Mouse (Mus musculus) kidney, postnatal 0 days (tissue): ENCODE data around the gene Mcm8. TPM values are rescaled to one million over a fixed set of nuclear protein-coding genes. Genes with fewer than 3 reads are reported as not detected.
A peak's percentile ranks its signal among the peaks of the same experiment; 100 is the strongest.

Source experiments
- ATAC-seq: fragments of 200-750 bp; cut with Nextera tagmentation; replicated peaks from 2 replicates; pipeline ENCODE4 v1.8.0; 2017; ENCODE audit warnings: low read depth, moderate number of reproducible peaks, moderate TSS enrichment, moderate library complexity; ENCODE audit not compliant: low FRiP score
- DNase-seq: peaks from one replicate; pipeline ENCODE4 v3.0.0-alpha.2; 2016; ENCODE audit warnings: low spot score
- H3K27ac ChIP-seq: fragments of 300-500 bp; sonication (generic); 2 replicates; pipeline ENCODE4 v1.5.1; 2014; ENCODE audit warnings: mild to moderate bottlenecking
- H3K27me3 ChIP-seq: fragments of 300-500 bp; sonication (generic); 2 replicates; pipeline ENCODE4 v1.6.1; 2014; ENCODE audit warnings: low read length, mixed read lengths; ENCODE audit not compliant: insufficient read depth
- H3K36me3 ChIP-seq: fragments of 300-500 bp; sonication (generic); 2 replicates; pipeline ENCODE4 v1.6.1; 2014; ENCODE audit warnings: low read length, mixed read lengths; ENCODE audit not compliant: insufficient read depth
- H3K4me1 ChIP-seq: fragments of 300-500 bp; sonication (generic); replicated peaks from 2 replicates; pipeline ENCODE4 v1.6.1; 2014; ENCODE audit warnings: antibody characterized with exemption, low read length, mixed read lengths; ENCODE audit not compliant: insufficient read depth
- H3K4me2 ChIP-seq: fragments of 300-500 bp; sonication (generic); 2 replicates; pipeline ENCODE4 v1.6.1; 2014; ENCODE audit warnings: mild to moderate bottlenecking, low read length, moderate library complexity, mixed read lengths
- H3K4me3 ChIP-seq: fragments of 300-500 bp; sonication (generic); replicated peaks from 2 replicates; pipeline ENCODE4 v1.5.1; 2014; ENCODE audit warnings: low read depth, low read length
- H3K9ac ChIP-seq: fragments of 300-500 bp; sonication (generic); 2 replicates; pipeline ENCODE4 v1.6.1; 2014; ENCODE audit warnings: low read depth, low read length
- H3K9me3 ChIP-seq: fragments of 300-500 bp; sonication (generic); replicated peaks from 2 replicates; pipeline ENCODE4 v1.6.1; 2016; ENCODE audit warnings: low read length, inconsistent platforms, mixed read lengths
- CTCF ChIP-seq: IDR thresholded peaks from 2 replicates; pipeline ENCODE4 v1.5.1; 2016; ENCODE audit warnings: antibody characterized with exemption, low read depth, mild to moderate bottlenecking, moderate library complexity
- WGBS: fragments of 180-500 bp; shearing (Covaris S2); extraction: QIAGEN DNeasy Blood & Tissue Kit; methylation state at CpG from one replicate; pipeline ENCODE4 v1.1.7; 2014; 5-methylcytosine and 5-hydroxymethylcytosine counted together
- polyA plus RNA-seq: library from polyadenylated mRNA; unstranded; fragments of >200 nt; fragmentation: Nextera tagmentation; extraction: Ambion mirVana; gene quantifications from 2 replicates; pipeline ENCODE4 v1.2.1, GENCODE M21; 2015

Gene Mcm8
- polyA plus RNA-seq, 1 experiment from 2014 or later: 7.1 TPM

- Histone ChIP-seq H3K27me3 (peaks cover 20% of the 10 kb centered on the region; the same call in 1 of the 2 replicates), H3K36me3 (no peaks in the 10 kb centered on the region), H3K9ac (no peak within 1 kb of the TSS), H3K27ac (no peak within 1 kb of the TSS), H3K9me3 (no peaks in the 10 kb centered on the region), H3K4me3 (peak within 1 kb of the TSS; percentile 44), H3K4me1 (0 out of 2 replicates have a peak, but pooled peaks cover 12% of the 10 kb centered on the region), H3K4me2 (peak within 1 kb of the TSS; percentile 90)
- TF ChIP-seq CTCF: no peak
- DNase-seq (peak; percentile 11), ATAC-seq (no peak)
- WGBS: 19% methylated on average over 12 of the region's 12 CpGs
Observed at GRCm38 (mm10) chr2:132880844-132881645, 65.1 kb downstream of the Mcm8 start, which contains the start of gene Lrrn4. Gene Lrrn4 (minus strand): TSS chr2:132880891.

GRCm38 (mm10) chr2:132884303-132884967 lies 68.5 kb downstream of the Mcm8 start:
- H3K27me3 ChIP-seq: 0 out of 2 replicates have a peak, but pooled peaks cover 3% of the 10 kb centered on the region
- H3K9me3 ChIP-seq: no peaks in the 10 kb centered on the region
- 0 out of 2 replicates have a peak, but pooled peaks cover 5% of the 10 kb centered on the region for H3K4me1 ChIP-seq
- no peak overlapping the region for H3K4me3 ChIP-seq
- 23% methylated on average over 8 of the region's 8 CpGs for WGBS
- H3K36me3 ChIP-seq: no peaks in the 10 kb centered on the region
- H3K4me2 ChIP-seq: no peak overlapping the region
- no peak overlapping the region for H3K9ac ChIP-seq
- peak; percentile 46; the same call in 1 of the 2 replicates for ATAC-seq
- TF ChIP-seq CTCF: no peak
- no peak overlapping the region for H3K27ac ChIP-seq
- peak; percentile 43 for DNase-seq

GRCm38 (mm10) chr2:132885312-132885711 lies 69.4 kb downstream of the Mcm8 start:
- Histone ChIP-seq H3K4me1 (no peaks in the 10 kb centered on the region), H3K9me3 (no peaks in the 10 kb centered on the region), H3K27me3 (0 out of 2 replicates have a peak, but pooled peaks cover 3% of the 10 kb centered on the region), H3K27ac (no peak overlapping the region), H3K9ac (no peak overlapping the region), H3K4me2 (no peak overlapping the region), H3K4me3 (no peak overlapping the region), H3K36me3 (no peaks in the 10 kb centered on the region)
- no peak for TF ChIP-seq CTCF
- ATAC-seq (no peak), DNase-seq (no peak)
- 90% methylated on average over 7 of the region's 7 CpGs for WGBS

Other genes starting within 250 kb of the Mcm8 start
- 34.3 and 35.3 TPM in 2 replicates for gene Gpcpd1, start 228.4 kb upstream of the Mcm8 start, polyA plus RNA-seq
- 14.1 and 17.7 TPM in 2 replicates for gene Shld1, start 129.2 kb upstream of the Mcm8 start, polyA plus RNA-seq
- gene Chgb, start 34.9 kb upstream of the Mcm8 start, polyA plus RNA-seq: 0.17 and 0.49 TPM in 2 replicates
- gene Trmt6, start 86 bp upstream of the Mcm8 start, polyA plus RNA-seq: 43.0 and 44.2 TPM in 2 replicates
- gene Crls1, start 30.5 kb downstream of the Mcm8 start, polyA plus RNA-seq: 23.8 and 34.1 TPM in 2 replicates
- 0.45 and 0.54 TPM in 2 replicates for gene Lrrn4, start 64.8 kb downstream of the Mcm8 start, polyA plus RNA-seq
- gene Fermt1, start 129.8 kb downstream of the Mcm8 start, polyA plus RNA-seq: 21.8 and 22.5 TPM in 2 replicates